Mouse (Mus musculus): Measurements from ENCODE around the gene Ruvbl2. TPM values are rescaled to one million over a fixed set of nuclear protein-coding genes. Genes with fewer than 3 reads are reported as not detected.

The Ruvbl2 gene
- polyA plus RNA-seq, 1 experiment from 2014 or later: 173 TPM

DNA sequence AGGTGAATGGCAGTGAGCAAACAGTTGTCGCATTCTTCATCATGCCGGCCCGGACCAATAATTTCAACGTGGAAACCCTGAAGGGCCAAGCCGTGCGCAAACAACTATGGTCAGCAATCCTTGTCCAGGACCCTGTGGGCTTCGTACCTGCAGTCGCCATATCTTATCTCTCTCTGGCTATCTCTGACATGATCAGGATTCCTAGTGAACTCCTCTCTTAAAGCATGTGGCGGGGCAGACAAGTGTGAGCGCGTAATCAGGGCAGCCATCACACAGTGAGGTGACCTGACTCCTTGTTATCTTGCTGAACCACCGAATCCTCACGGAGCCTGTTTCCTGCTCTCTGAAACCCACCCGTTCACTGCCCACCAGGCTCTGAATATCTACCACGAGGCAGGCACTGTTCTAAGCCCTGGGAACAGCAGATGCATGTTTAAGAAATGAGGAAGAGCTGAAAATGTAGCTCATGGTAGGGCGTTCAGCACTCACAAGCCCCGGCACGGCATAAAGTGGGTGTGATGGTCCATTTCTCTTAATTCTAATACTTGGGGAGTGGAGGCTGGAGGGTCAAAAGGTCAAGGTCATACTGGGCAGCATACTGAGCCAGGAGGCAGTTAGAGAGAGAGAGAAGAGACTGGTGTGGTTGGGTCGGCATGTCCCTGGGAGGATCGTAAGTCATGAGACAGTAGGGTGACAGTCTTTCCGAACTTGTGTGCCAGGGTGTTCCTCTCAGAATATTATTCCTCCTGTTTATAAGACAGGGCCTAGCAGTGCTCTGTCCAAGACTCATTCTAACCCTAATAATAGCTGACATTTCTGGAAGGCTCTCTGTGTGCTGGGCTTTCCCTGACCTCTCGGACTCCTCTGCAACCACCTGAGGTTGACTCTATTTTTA lies 5.9 kb upstream of the Ruvbl2 start:
- DNase-seq (no peak), ATAC-seq (ENCODE audit: insufficient read depth) (no peak)
- 71% methylated on average over 22 of the region's 22 CpGs for WGBS
- Histone ChIP-seq H3K27ac (ENCODE audit: low read depth) (no peak overlapping the region), H3K36me3 (ENCODE audit: insufficient read depth) (peaks cover 68% of the 10 kb centered on the region), H3K4me1 (ENCODE audit: insufficient read depth) (no peaks in the 10 kb centered on the region), H3K9me3 (ENCODE audit: low read depth, low read length) (no peaks in the 10 kb centered on the region), H3K9ac (no peak overlapping the region; the same call in 1 of the 2 replicates), H3K4me3 (ENCODE audit: low read depth, low read length) (no peak overlapping the region), H3K4me2 (no peak overlapping the region), H3K27me3 (ENCODE audit: insufficient read depth, low read length) (no peaks in the 10 kb centered on the region)
- TF ChIP-seq CTCF (IDR thresholded peaks at IDR 0.05; ENCODE audit: low read depth): no peak

DNA sequence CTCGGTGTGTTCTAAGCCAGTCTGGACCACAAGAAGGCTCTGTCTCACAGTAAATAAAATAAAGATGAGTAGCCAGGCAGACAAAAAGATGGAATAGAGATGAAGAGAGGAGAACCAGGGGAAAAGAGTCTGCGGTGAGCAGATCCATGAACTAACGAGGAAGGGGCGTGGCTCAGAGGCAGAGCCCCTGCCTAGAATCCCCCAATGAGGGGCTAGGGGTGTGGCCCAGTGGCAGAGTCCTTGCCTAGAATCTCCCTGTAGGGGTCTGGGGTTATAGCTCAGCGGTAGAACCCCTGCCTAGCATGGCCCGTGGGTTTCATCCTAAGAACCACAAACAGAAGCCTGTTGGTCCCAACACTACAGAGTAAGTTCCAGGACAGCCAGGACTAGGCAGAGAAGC lies 850 bp downstream of the Ruvbl2 start:
- H3K4me2 ChIP-seq: peak overlapping the region; percentile 21; the same call in 1 of the 2 replicates
- no peaks in the 10 kb centered on the region for H3K9me3 ChIP-seq (ENCODE audit: low read depth, low read length)
- peaks cover 20% of the 10 kb centered on the region; the same call in 1 of the 2 replicates for H3K36me3 ChIP-seq (ENCODE audit: insufficient read depth)
- ATAC-seq (ENCODE audit: insufficient read depth) (no peak), DNase-seq (peak; percentile 39)
- peaks cover 19% of the 10 kb centered on the region for H3K4me1 ChIP-seq (ENCODE audit: insufficient read depth)
- no peak overlapping the region for H3K27ac ChIP-seq (ENCODE audit: low read depth)
- 41% methylated on average over 6 of the region's 6 CpGs for WGBS
- no peak overlapping the region; the same call in 1 of the 2 replicates for H3K4me3 ChIP-seq (ENCODE audit: low read depth, low read length)
- H3K27me3 ChIP-seq (ENCODE audit: insufficient read depth, low read length): no peaks in the 10 kb centered on the region
- TF ChIP-seq CTCF (IDR thresholded peaks at IDR 0.05; ENCODE audit: low read depth): no peak
- no peak overlapping the region for H3K9ac ChIP-seq

DNA sequence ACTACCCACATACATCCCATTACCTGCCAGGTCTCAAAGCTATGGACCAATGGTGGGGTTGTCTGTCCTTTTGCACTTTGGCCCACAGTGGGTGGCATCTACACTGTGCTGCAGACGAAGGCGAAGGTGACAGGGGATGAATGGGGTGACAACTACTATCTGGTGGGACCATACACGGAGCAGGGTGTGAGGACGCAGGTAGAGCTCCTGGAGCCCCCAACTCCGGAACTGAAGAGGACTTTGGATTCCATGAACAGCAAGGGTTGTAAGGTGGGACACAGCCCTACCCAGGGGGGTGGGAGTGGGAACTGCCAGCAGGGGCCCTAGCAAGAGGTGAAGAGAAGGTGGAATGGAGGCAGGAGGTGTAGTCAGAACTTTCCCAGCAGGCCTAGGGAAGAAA lies 1.5 kb downstream of the Ruvbl2 start:
- ATAC-seq (ENCODE audit: insufficient read depth) (no peak), DNase-seq (no peak)
- no peaks in the 10 kb centered on the region for H3K9me3 ChIP-seq (ENCODE audit: low read depth, low read length)
- no peak overlapping the region for H3K27ac ChIP-seq (ENCODE audit: low read depth)
- TF ChIP-seq CTCF (IDR thresholded peaks at IDR 0.05; ENCODE audit: low read depth): no peak
- peaks cover 23% of the 10 kb centered on the region for H3K36me3 ChIP-seq (ENCODE audit: insufficient read depth)
- peak overlapping the region; percentile 87; the same call in 1 of the 2 replicates for H3K4me3 ChIP-seq (ENCODE audit: low read depth, low read length)
- no peaks in the 10 kb centered on the region for H3K27me3 ChIP-seq (ENCODE audit: insufficient read depth, low read length)
- WGBS: 75% methylated on average over 5 of the region's 5 CpGs
- no peak overlapping the region for H3K9ac ChIP-seq
- H3K4me1 ChIP-seq (ENCODE audit: insufficient read depth): peaks cover 19% of the 10 kb centered on the region
- peak overlapping the region; percentile 98; the same call in 1 of the 2 replicates for H3K4me2 ChIP-seq

DNA sequence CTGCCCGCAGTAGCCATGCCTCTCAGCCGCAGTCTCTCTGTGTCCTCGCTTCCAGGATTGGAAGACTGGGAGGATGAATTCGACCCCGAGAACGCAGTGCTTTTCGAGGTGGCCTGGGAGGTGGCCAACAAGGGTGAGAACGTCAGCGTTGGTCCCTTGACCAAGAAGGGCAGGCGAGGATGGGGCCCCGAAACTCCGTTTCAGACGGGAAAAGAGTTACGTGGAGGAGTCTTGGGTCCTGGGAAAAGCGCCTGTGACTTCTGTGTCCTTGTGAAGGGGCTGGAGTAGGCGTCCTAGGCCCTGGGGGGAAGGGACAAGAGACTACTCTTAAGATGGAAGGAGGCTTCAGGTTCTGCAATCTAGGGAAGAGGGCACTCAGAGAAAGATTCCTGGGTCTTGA lies 2.9 kb downstream of the Ruvbl2 start:
- peak overlapping the region; percentile 82 for H3K9ac ChIP-seq
- H3K4me2 ChIP-seq: peak overlapping the region; percentile 98
- H3K9me3 ChIP-seq (ENCODE audit: low read depth, low read length): no peaks in the 10 kb centered on the region
- H3K4me1 ChIP-seq (ENCODE audit: insufficient read depth): peaks cover 19% of the 10 kb centered on the region
- H3K36me3 ChIP-seq (ENCODE audit: insufficient read depth): peaks cover 26% of the 10 kb centered on the region
- peak overlapping the region; percentile 87 for H3K4me3 ChIP-seq (ENCODE audit: low read depth, low read length)
- under 1% methylated on average over 16 of the region's 16 CpGs for WGBS
- H3K27me3 ChIP-seq (ENCODE audit: insufficient read depth, low read length): no peaks in the 10 kb centered on the region
- ATAC-seq (ENCODE audit: insufficient read depth) (no peak; the same call in none of the 2 replicates), DNase-seq (peak; percentile 58)
- TF ChIP-seq CTCF (IDR thresholded peaks at IDR 0.05; ENCODE audit: low read depth): no peak
- H3K27ac ChIP-seq (ENCODE audit: low read depth): peak overlapping the region; percentile 82

DNA sequence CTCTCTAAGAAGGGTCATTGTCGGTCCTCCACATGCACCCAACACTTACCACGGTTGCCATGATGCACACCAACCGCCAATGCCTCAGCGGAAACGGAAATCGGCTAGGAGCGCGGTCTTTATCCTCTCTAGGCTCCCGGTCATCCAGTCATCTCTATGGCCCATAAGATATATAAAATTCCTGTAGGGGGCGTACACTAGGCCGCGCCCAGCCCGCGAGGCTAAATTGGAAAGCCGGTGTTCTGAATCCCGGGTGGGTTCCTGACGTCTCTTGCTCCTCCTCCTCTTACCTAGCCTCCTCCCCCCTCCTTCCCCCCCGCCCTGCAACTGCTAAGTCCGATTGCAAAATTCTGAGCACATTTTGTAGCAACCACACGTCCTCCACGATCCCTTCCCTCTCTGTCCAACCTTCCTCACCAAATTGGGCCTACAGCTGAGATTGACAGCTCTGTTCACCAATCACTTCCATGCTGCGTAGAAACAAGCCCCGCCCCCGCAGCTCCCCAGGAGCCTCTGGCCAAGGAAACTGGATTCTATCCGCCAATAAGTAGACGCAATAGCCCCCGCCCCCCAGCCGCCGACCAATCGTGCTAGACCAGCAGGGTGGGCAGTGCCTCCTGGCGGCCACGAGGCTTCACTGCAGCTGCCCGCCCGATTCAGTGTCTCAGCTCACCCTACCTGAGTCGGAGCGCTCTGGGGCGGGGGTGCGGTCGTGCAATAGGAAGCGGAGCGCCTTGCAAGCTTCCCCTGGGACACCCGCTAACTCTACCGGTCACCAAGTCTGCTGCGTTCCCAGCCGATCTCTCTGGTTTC lies 3.5 kb downstream of the Ruvbl2 start, which contains the start of gene Gys1:
Gys1 (plus strand) TSS at position 642 of the 813 bp plus-strand sequence.
- Histone ChIP-seq H3K27ac (ENCODE audit: low read depth) (peak within 1 kb of the TSS; percentile 89), H3K27me3 (ENCODE audit: insufficient read depth, low read length) (no peaks in the 10 kb centered on the region), H3K9ac (peak within 1 kb of the TSS; percentile 93), H3K9me3 (ENCODE audit: low read depth, low read length) (no peaks in the 10 kb centered on the region), H3K4me2 (peak within 1 kb of the TSS; percentile 98), H3K4me1 (ENCODE audit: insufficient read depth) (peaks cover 19% of the 10 kb centered on the region), H3K4me3 (ENCODE audit: low read depth, low read length) (peak within 1 kb of the TSS; percentile 87), H3K36me3 (ENCODE audit: insufficient read depth) (peaks cover 27% of the 10 kb centered on the region)
- DNase-seq (peak; percentile 100), ATAC-seq (ENCODE audit: insufficient read depth) (peak; percentile 97)
- under 1% methylated on average over 45 of the region's 45 CpGs for WGBS
- TF ChIP-seq CTCF (IDR thresholded peaks at IDR 0.05; ENCODE audit: low read depth): peak; percentile 99

DNA sequence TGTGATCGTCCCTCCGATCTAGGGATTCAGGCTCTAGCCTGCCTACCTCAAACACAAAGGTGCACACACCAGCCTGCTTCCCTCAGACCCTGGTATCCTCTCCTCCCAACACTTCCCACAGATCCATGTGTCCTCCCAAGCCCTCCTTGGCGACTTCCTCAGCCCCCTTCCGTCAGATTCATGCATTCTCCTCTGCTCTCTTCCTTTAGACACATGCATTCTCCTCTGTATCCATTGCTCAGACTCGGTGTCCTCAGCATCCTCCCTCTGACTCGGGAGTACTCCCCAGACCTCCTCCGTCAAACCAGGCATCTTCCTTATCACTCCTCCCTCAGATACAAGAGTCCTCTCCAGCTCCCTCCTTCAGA lies 4.1 kb downstream of the Ruvbl2 start:
- TF ChIP-seq CTCF (IDR thresholded peaks at IDR 0.05; ENCODE audit: low read depth): no peak
- peak overlapping the region; percentile 93 for H3K9ac ChIP-seq
- H3K27me3 ChIP-seq (ENCODE audit: insufficient read depth, low read length): no peaks in the 10 kb centered on the region
- H3K4me1 ChIP-seq (ENCODE audit: insufficient read depth): peaks cover 19% of the 10 kb centered on the region
- no peaks in the 10 kb centered on the region for H3K9me3 ChIP-seq (ENCODE audit: low read depth, low read length)
- under 1% methylated on average over 7 of the region's 7 CpGs for WGBS
- H3K36me3 ChIP-seq (ENCODE audit: insufficient read depth): peaks cover 31% of the 10 kb centered on the region
- ATAC-seq (ENCODE audit: insufficient read depth) (no peak), DNase-seq (no peak)
- peak overlapping the region; percentile 89 for H3K27ac ChIP-seq (ENCODE audit: low read depth)
- peak overlapping the region; percentile 98 for H3K4me2 ChIP-seq
- H3K4me3 ChIP-seq (ENCODE audit: low read depth, low read length): peak overlapping the region; percentile 87
